Mouse (Mus musculus) erythroid progenitor cell, adult 5-6 weeks (primary cell): ENCODE results near the gene Epm2a. TPM values are rescaled to one million over a fixed set of nuclear protein-coding genes. Genes with fewer than 3 reads are reported as not detected.

Source experiments
- ATAC-seq: replicated peaks from 2 replicates; pipeline ENCODE4 v1.8.0; 2016; ENCODE audit warnings: moderate number of reproducible peaks, mild to moderate bottlenecking, moderate TSS enrichment, inconsistent platforms; ENCODE audit not compliant: poor library complexity, low FRiP score, severe bottlenecking
- total RNA-seq, 2 experiments: library from RNA; stranded (forward) in 1 of 2; stranded (reverse) in 1 of 2; fragments of 150-400 nt in 1 of 2; fragments of 186-747, 209-891 nt in 1 of 2; gene quantifications; 2 replicates each; pipeline versions ENCODE4 v1.2.3 to v1.2.4; 2015 to 2017; ENCODE audit warnings: low replicate concordance in 2 of 2

The Epm2a gene
- total RNA-seq, 2 experiments from 2014 or later, result 0.42 TPM; not detected in 1

- ATAC-seq, result no peak
Observed at GRCm38 (mm10) chr10:11410926-11411325, 67.7 kb downstream of the Epm2a start.

GRCm38 (mm10) chr10:11420071-11420470, 76.9 kb downstream of the Epm2a start:
- ATAC-seq, result no peak

- no peak for ATAC-seq
Observed at GRCm38 (mm10) chr10:11429059-11429812, 86.0 kb downstream of the Epm2a start.

- ATAC-seq, result no peak
Observed at GRCm38 (mm10) chr10:11436961-11437360, 93.8 kb downstream of the Epm2a start.

- no peak for ATAC-seq
Observed at GRCm38 (mm10) chr10:11438461-11438860, 95.3 kb downstream of the Epm2a start.

- ATAC-seq, result no peak
Observed at GRCm38 (mm10) chr10:11439342-11439741, 96.1 kb downstream of the Epm2a start.

- ATAC-seq, result 0 out of 2 replicates have a peak, but pooled peaks have one; percentile 70
Observed at GRCm38 (mm10) chr10:11449556-11450305, 106.5 kb downstream of the Epm2a start.

GRCm38 (mm10) chr10:11452537-11452936, 109.3 kb downstream of the Epm2a start:
- ATAC-seq, result no peak

- ATAC-seq, result no peak
Observed at GRCm38 (mm10) chr10:11457445-11457844, 114.2 kb downstream of the Epm2a start.

GRCm38 (mm10) chr10:11491956-11492355, 148.8 kb downstream of the Epm2a start:
- peak; percentile 99 for ATAC-seq

Other genes starting within 250 kb of the Epm2a start
- 10.1 and 10.5 TPM in 2 replicates for gene Shprh, start 194.0 kb upstream of the Epm2a start, total RNA-seq (2015; ENCODE audit: low replicate concordance)
- gene Shprh, start 194.0 kb upstream of the Epm2a start, total RNA-seq (2017; ENCODE audit: low replicate concordance), result 6.8 and 15.0 TPM in 2 replicates
- gene Fbxo30, start 62.1 kb upstream of the Epm2a start, total RNA-seq (2015; ENCODE audit: low replicate concordance), result 46.5 and 62.9 TPM in 2 replicates
- 56.7 and 89.3 TPM in 2 replicates for gene Fbxo30, start 62.1 kb upstream of the Epm2a start, total RNA-seq (2017; ENCODE audit: low replicate concordance)